ENCODE assay signal across 8 mouse cellular contexts in the genomic region with DNA sequence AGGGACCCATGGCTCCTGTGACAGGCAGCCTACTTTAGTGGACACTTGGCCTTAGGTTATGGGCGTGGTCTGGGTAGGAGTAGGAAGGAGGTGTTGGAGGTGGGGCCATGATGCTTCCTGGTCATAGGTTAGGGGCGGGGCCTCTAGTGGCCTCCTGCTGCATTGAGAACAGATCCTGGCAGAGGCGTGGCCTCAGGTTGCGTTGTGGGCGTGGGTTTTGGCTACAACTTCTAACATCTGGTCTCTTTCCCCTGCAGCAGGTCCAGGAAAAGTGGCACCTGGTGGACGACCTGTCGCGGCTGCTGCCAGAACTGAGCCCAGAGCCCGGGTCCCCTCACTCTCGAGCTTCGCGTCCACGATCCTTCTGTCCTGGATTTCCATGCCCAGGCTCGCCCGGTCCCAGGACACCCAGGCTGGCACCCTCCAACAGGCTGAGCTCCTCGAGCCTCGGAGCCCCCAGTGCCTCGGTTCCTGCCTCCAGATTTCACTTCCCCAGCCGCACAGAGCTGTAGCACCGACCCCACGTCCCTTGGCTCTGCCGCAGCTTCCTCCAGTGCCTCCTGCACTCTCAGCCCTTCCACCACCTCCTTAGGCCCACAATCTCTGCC. TPM values are rescaled to one million over a fixed set of nuclear protein-coding genes. Genes with fewer than 3 reads are reported as not detected.
A peak's percentile ranks its signal among the peaks of the same experiment; 100 is the strongest.
DNase-seq lines count a peak whose midpoint lies in the region; ATAC-seq and TF ChIP-seq lines count a peak whose summit lies in the region.

No protein-coding gene starts in this region.

- H3K4me2 ChIP-seq in forebrain, embryonic 11.5 days (ENCODE audit: low read depth, low read length, severe bottlenecking), result peak overlapping the region; percentile 3; the same call in 1 of the 2 replicates
- no peak overlapping the region for H3K4me2 ChIP-seq in forebrain, embryonic 14.5 days (ENCODE audit: low read length)
- peak overlapping the region; percentile 29 for H3K4me2 ChIP-seq in hindbrain, embryonic 15.5 days
- peak overlapping the region; percentile 77 for H3K4me2 ChIP-seq in liver, embryonic 13.5 days

- H3K9ac ChIP-seq in forebrain, embryonic 11.5 days (ENCODE audit: low read length), result peak overlapping the region; percentile 27; the same call in 1 of the 2 replicates
- no peak overlapping the region for H3K9ac ChIP-seq in forebrain, embryonic 14.5 days (ENCODE audit: low read length)
- H3K9ac ChIP-seq in hindbrain, embryonic 15.5 days, result no peak overlapping the region
- H3K9ac ChIP-seq in liver, embryonic 13.5 days, result peak overlapping the region; percentile 73

- 0 out of 2 replicates have a peak, but pooled peaks cover 5% of the 10 kb centered on the region for H3K27me3 ChIP-seq in forebrain, embryonic 11.5 days (ENCODE audit: control insufficient read depth, insufficient read depth, low read length)
- 0 out of 2 replicates have a peak, but pooled peaks cover 5% of the 10 kb centered on the region for H3K27me3 ChIP-seq in forebrain, embryonic 14.5 days (replicated peaks; ENCODE audit: control insufficient read depth, insufficient read depth, low read length)
- H3K27me3 ChIP-seq in hindbrain, embryonic 15.5 days, result peaks cover 22% of the 10 kb centered on the region; the same call in 1 of the 2 replicates
- H3K27me3 ChIP-seq in liver, embryonic 13.5 days, result no peaks in the 10 kb centered on the region

- WGBS in forebrain, embryonic 11.5 days, result 6% methylated on average over 22 of the region's 22 CpGs
- 9% methylated on average over 22 of the region's 22 CpGs for WGBS in forebrain, embryonic 14.5 days
- 9% methylated on average over 22 of the region's 22 CpGs for WGBS in hindbrain, embryonic 15.5 days
- 8% methylated on average over 22 of the region's 22 CpGs for WGBS in liver, embryonic 13.5 days (ENCODE audit: insufficient replicate concordance)

- ATAC-seq in forebrain, embryonic 11.5 days (replicated peaks; ENCODE audit: low FRiP score), result 0 out of 2 replicates have a peak, but pooled peaks have one; percentile 27
- no peak for ATAC-seq in forebrain, embryonic 14.5 days
- ATAC-seq in hindbrain, embryonic 15.5 days (ENCODE audit: low FRiP score, low read depth), result no peak
- ATAC-seq in liver, embryonic 13.5 days (ENCODE audit: low read depth), result peak; percentile 77
- peak; percentile 86 for ATAC-seq in neutrophil, adult 5-6 weeks (ENCODE audit: extremely low read depth, insufficient number of reproducible peaks, low FRiP score, poor library complexity, severe bottlenecking)

- no peaks in the 10 kb centered on the region for H3K36me3 ChIP-seq in forebrain, embryonic 11.5 days (ENCODE audit: control insufficient read depth, insufficient read depth, low read length)
- no peaks in the 10 kb centered on the region for H3K36me3 ChIP-seq in forebrain, embryonic 14.5 days (ENCODE audit: control insufficient read depth, insufficient read depth, low read length)
- no peaks in the 10 kb centered on the region for H3K36me3 ChIP-seq in hindbrain, embryonic 15.5 days
- H3K36me3 ChIP-seq in liver, embryonic 13.5 days, result peaks cover 33% of the 10 kb centered on the region

- intact Hi-C loops in left cerebral cortex, postnatal 4 days (cut with DNase I), result no loop called here

- peak; percentile 67 for DNase-seq in forebrain, embryonic 11.5 days (ENCODE audit: low spot score)
- DNase-seq in forebrain, embryonic 14.5 days (ENCODE audit: low spot score), result no peak
- peak; percentile 97 for DNase-seq in ZHBTc4 (ENCODE audit: low read depth, low spot score)
- DNase-seq in liver, embryonic 13.5 days, result peak; percentile 92
- DNase-seq in left cerebral cortex, postnatal 4 days, result no peak
- DNase-seq in layer of hippocampus, adult 2 months (ENCODE audit: low spot score in 2 of 2), result no peak

- H3K4me1 ChIP-seq in forebrain, embryonic 11.5 days (replicated peaks; ENCODE audit: control insufficient read depth, insufficient read depth, low read length), result no peaks in the 10 kb centered on the region
- H3K4me1 ChIP-seq in forebrain, embryonic 14.5 days (ENCODE audit: control insufficient read depth, insufficient read depth, low read length), result no peaks in the 10 kb centered on the region
- no peaks in the 10 kb centered on the region for H3K4me1 ChIP-seq in hindbrain, embryonic 15.5 days (replicated peaks)
- peaks cover 77% of the 10 kb centered on the region for H3K4me1 ChIP-seq in liver, embryonic 13.5 days (replicated peaks)

- no peaks in the 10 kb centered on the region for H3K9me3 ChIP-seq in forebrain, embryonic 11.5 days (ENCODE audit: control insufficient read depth, low read length)
- H3K9me3 ChIP-seq in forebrain, embryonic 14.5 days (replicated peaks; ENCODE audit: control insufficient read depth, low read length), result no peaks in the 10 kb centered on the region
- no peaks in the 10 kb centered on the region for H3K9me3 ChIP-seq in hindbrain, embryonic 15.5 days
- H3K9me3 ChIP-seq in liver, embryonic 13.5 days (replicated peaks), result no peaks in the 10 kb centered on the region

- no peak overlapping the region for H3K4me3 ChIP-seq in forebrain, embryonic 11.5 days (ENCODE audit: low read depth, low read length)
- H3K4me3 ChIP-seq in forebrain, embryonic 14.5 days (ENCODE audit: low read depth, low read length), result no peak overlapping the region
- H3K4me3 ChIP-seq in hindbrain, embryonic 15.5 days, result no peak overlapping the region
- peak overlapping the region; percentile 52 for H3K4me3 ChIP-seq in liver, embryonic 13.5 days (replicated peaks)
- H3K4me3 ChIP-seq in layer of hippocampus, adult 2 months, result no peak overlapping the region

- TF ChIP-seq CTCF in layer of hippocampus, adult 2 months (conservative IDR thresholded peaks at IDR 0.05), result no peak

- H3K27ac ChIP-seq in forebrain, embryonic 11.5 days (ENCODE audit: low read depth, low read length), result no peak overlapping the region
- H3K27ac ChIP-seq in forebrain, embryonic 14.5 days (ENCODE audit: low read depth, low read length), result no peak overlapping the region
- no peak overlapping the region for H3K27ac ChIP-seq in hindbrain, embryonic 15.5 days (replicated peaks)
- peak overlapping the region; percentile 91 for H3K27ac ChIP-seq in liver, embryonic 13.5 days
- no peak overlapping the region for H3K27ac ChIP-seq in layer of hippocampus, adult 2 months

RNA-seq across cellular contexts. Expression of gene 6030468B19Rik, which starts 5.1 kb away (rescaled TPM):
- 0.60 and 1.5 TPM in 2 replicates for polyA plus RNA-seq in forebrain, embryonic 11.5 days (2014; fragmentation: Nextera tagmentation; extraction: Ambion mirVana)
- polyA plus RNA-seq in forebrain, embryonic 14.5 days (2014; fragmentation: Nextera tagmentation; extraction: Ambion mirVana), result not detected in 2 replicates
- not detected in 2 replicates for polyA plus RNA-seq in hindbrain, embryonic 15.5 days (2015; fragmentation: Nextera tagmentation; extraction: Ambion mirVana)
- polyA plus RNA-seq in liver, embryonic 13.5 days (2015; fragmentation: Nextera tagmentation; extraction: Ambion mirVana), result 78.8 and 85.7 TPM in 2 replicates
- total RNA-seq in neutrophil, adult 5-6 weeks (2017), result 0.58 and 0.86 TPM in 2 replicates
- not detected for total RNA-seq in left cerebral cortex, postnatal 4 days (2021)
- total RNA-seq in layer of hippocampus, adult 2 months (2021), result under 1 TPM; 0.34 to 0.46 TPM

RNA-seq across cellular contexts. Expression of gene Tmc6, which starts 10.4 kb away (rescaled TPM):
- polyA plus RNA-seq in forebrain, embryonic 11.5 days (2014; fragmentation: Nextera tagmentation; extraction: Ambion mirVana), result 5.9 and 10.0 TPM in 2 replicates
- polyA plus RNA-seq in forebrain, embryonic 14.5 days (2014; fragmentation: Nextera tagmentation; extraction: Ambion mirVana), result 1.7 and 2.6 TPM in 2 replicates
- 6.0 TPM in 2 replicates for polyA plus RNA-seq in hindbrain, embryonic 15.5 days (2015; fragmentation: Nextera tagmentation; extraction: Ambion mirVana)
- 53.0 and 53.7 TPM in 2 replicates for polyA plus RNA-seq in liver, embryonic 13.5 days (2015; fragmentation: Nextera tagmentation; extraction: Ambion mirVana)
- 73.8 and 95.0 TPM in 2 replicates for total RNA-seq in neutrophil, adult 5-6 weeks (2017)
- 1 to 10 TPM; 3.5 TPM for total RNA-seq in left cerebral cortex, postnatal 4 days (2021)
- total RNA-seq in layer of hippocampus, adult 2 months (2021), result 1 to 10 TPM; 6.6 to 8.4 TPM

RNA-seq across cellular contexts. Expression of gene Tmc8, which starts 10.5 kb away (rescaled TPM):
- 2.0 and 2.4 TPM in 2 replicates for polyA plus RNA-seq in forebrain, embryonic 11.5 days (2014; fragmentation: Nextera tagmentation; extraction: Ambion mirVana)
- 0.29 and 0.68 TPM in 2 replicates for polyA plus RNA-seq in forebrain, embryonic 14.5 days (2014; fragmentation: Nextera tagmentation; extraction: Ambion mirVana)
- 0.77 and 0.83 TPM in 2 replicates for polyA plus RNA-seq in hindbrain, embryonic 15.5 days (2015; fragmentation: Nextera tagmentation; extraction: Ambion mirVana)
- polyA plus RNA-seq in liver, embryonic 13.5 days (2015; fragmentation: Nextera tagmentation; extraction: Ambion mirVana), result 16.0 and 16.2 TPM in 2 replicates
- total RNA-seq in neutrophil, adult 5-6 weeks (2017), result 21.6 and 23.1 TPM in 2 replicates
- total RNA-seq in left cerebral cortex, postnatal 4 days (2021), result 1 to 10 TPM; 1.2 to 1.5 TPM
- under 1 TPM; 0.64 to 0.91 TPM for total RNA-seq in layer of hippocampus, adult 2 months (2021)

RNA-seq across cellular contexts. Expression of gene Gm20708, which starts 17.1 kb away (rescaled TPM):
- 0.55 and 0.87 TPM in 2 replicates for polyA plus RNA-seq in forebrain, embryonic 11.5 days (2014; fragmentation: Nextera tagmentation; extraction: Ambion mirVana)
- polyA plus RNA-seq in forebrain, embryonic 14.5 days (2014; fragmentation: Nextera tagmentation; extraction: Ambion mirVana), result 0.41 and 1.3 TPM in 2 replicates
- polyA plus RNA-seq in hindbrain, embryonic 15.5 days (2015; fragmentation: Nextera tagmentation; extraction: Ambion mirVana), result 0.93 and 1.6 TPM in 2 replicates
- 0.30 TPM in 1 of 2 replicates, not detected in the other for polyA plus RNA-seq in liver, embryonic 13.5 days (2015; fragmentation: Nextera tagmentation; extraction: Ambion mirVana)
- 3.9 and 8.8 TPM in 2 replicates for total RNA-seq in neutrophil, adult 5-6 weeks (2017)
- 1 to 10 TPM; 4.4 to 5.1 TPM for total RNA-seq in left cerebral cortex, postnatal 4 days (2021)
- 1 to 10 TPM; 1.6 to 1.7 TPM for total RNA-seq in layer of hippocampus, adult 2 months (2021)

RNA-seq across cellular contexts. Expression of gene Syngr2, which starts 17.1 kb away (rescaled TPM):
- 32.7 and 36.6 TPM in 2 replicates for polyA plus RNA-seq in forebrain, embryonic 11.5 days (2014; fragmentation: Nextera tagmentation; extraction: Ambion mirVana)
- 19.2 and 20.7 TPM in 2 replicates for polyA plus RNA-seq in forebrain, embryonic 14.5 days (2014; fragmentation: Nextera tagmentation; extraction: Ambion mirVana)
- polyA plus RNA-seq in hindbrain, embryonic 15.5 days (2015; fragmentation: Nextera tagmentation; extraction: Ambion mirVana), result 17.2 and 19.3 TPM in 2 replicates
- polyA plus RNA-seq in liver, embryonic 13.5 days (2015; fragmentation: Nextera tagmentation; extraction: Ambion mirVana), result 50.5 and 55.3 TPM in 2 replicates
- total RNA-seq in neutrophil, adult 5-6 weeks (2017), result 80.2 and 108 TPM in 2 replicates
- total RNA-seq in left cerebral cortex, postnatal 4 days (2021), result 10 to 100 TPM in 1 of 2 experiments, 1 to 10 TPM in 1; 9.2 to 14.1 TPM
- 10 to 100 TPM; 10.2 to 13.4 TPM for total RNA-seq in layer of hippocampus, adult 2 months (2021)

Comparison
In these comparisons a context has a peak if more than half of its experiments do, and no peak if none do; other contexts are left out.
1. ATAC-seq: peak in forebrain, embryonic 11.5 days (single experiment), liver, embryonic 13.5 days (single experiment) and neutrophil, adult 5-6 weeks (single experiment); none in forebrain, embryonic 14.5 days (single experiment) and hindbrain, embryonic 15.5 days (single experiment).
2. DNase-seq: peak in forebrain, embryonic 11.5 days (single experiment), ZHBTc4 (single experiment) and liver, embryonic 13.5 days (single experiment); none in forebrain, embryonic 14.5 days (single experiment), left cerebral cortex, postnatal 4 days (single experiment) and layer of hippocampus, adult 2 months (0 of 2).
3. H3K9ac ChIP-seq: peak in forebrain, embryonic 11.5 days (single experiment) and liver, embryonic 13.5 days (single experiment); none in forebrain, embryonic 14.5 days (single experiment) and hindbrain, embryonic 15.5 days (single experiment).
4. RNA of gene 6030468B19Rik, which starts 5.1 kb away (polyA plus RNA-seq): 78.8 to 85.7 TPM in liver, embryonic 13.5 days; 0.60 to 1.5 TPM in forebrain, embryonic 11.5 days, not detected in hindbrain, embryonic 15.5 days and not detected in forebrain, embryonic 14.5 days; every median in the first group is over 10 times any median in the second.